Mouse (Mus musculus) neural tube, embryonic 13.5 days (tissue): ENCODE measurements around the gene Fmo5. TPM values are rescaled to one million over a fixed set of nuclear protein-coding genes. Genes with fewer than 3 reads are reported as not detected.

ENCODE experiments used
- ATAC-seq: fragments of 200-750 bp; cut with Nextera tagmentation; 2 replicates; pipeline ENCODE4 v1.8.0; 2017; ENCODE audit warnings: low read depth, mild to moderate bottlenecking, moderate TSS enrichment, moderate library complexity
- H3K27ac ChIP-seq: fragments of 300-500 bp; sonication (generic); replicated peaks from 2 replicates; pipeline ENCODE4 v1.5.1; 2015; ENCODE audit warnings: moderate library complexity, mild to moderate bottlenecking, inconsistent platforms
- H3K27me3 ChIP-seq: fragments of 300-500 bp; sonication (generic); 2 replicates; pipeline ENCODE4 v1.6.1; 2015; ENCODE audit warnings: mild to moderate bottlenecking, inconsistent platforms
- H3K36me3 ChIP-seq: fragments of 300-500 bp; sonication (generic); 2 replicates; pipeline ENCODE4 v1.6.1; 2015; ENCODE audit warnings: mild to moderate bottlenecking, inconsistent platforms
- H3K4me1 ChIP-seq: fragments of 300-500 bp; sonication (generic); replicated peaks from 2 replicates; pipeline ENCODE4 v1.6.1; 2015; ENCODE audit warnings: inconsistent platforms
- H3K4me2 ChIP-seq: fragments of 300-500 bp; sonication (generic); 2 replicates; pipeline ENCODE4 v1.6.1; 2015; ENCODE audit warnings: inconsistent platforms, mild to moderate bottlenecking, moderate library complexity
- H3K4me3 ChIP-seq: fragments of 300-500 bp; sonication (generic); 2 replicates; pipeline ENCODE4 v1.5.1; 2015; ENCODE audit warnings: mild to moderate bottlenecking, inconsistent platforms
- H3K9ac ChIP-seq: fragments of 300-500 bp; sonication (generic); 2 replicates; pipeline ENCODE4 v1.6.1; 2015; ENCODE audit warnings: moderate library complexity, mild to moderate bottlenecking, inconsistent platforms
- H3K9me3 ChIP-seq: fragments of 300-500 bp; sonication (generic); 2 replicates; pipeline ENCODE4 v1.6.1; 2016; ENCODE audit warnings: inconsistent platforms
- WGBS: fragments of 180-500 bp; shearing (Covaris S2); methylation state at CpG from one replicate; pipeline ENCODE4 v1.1.7; 2015; 5-methylcytosine and 5-hydroxymethylcytosine counted together
- polyA plus RNA-seq: library from polyadenylated mRNA; unstranded; fragments of >200 nt; fragmentation: Nextera tagmentation; extraction: Ambion mirVana; gene quantifications from 2 replicates; pipeline ENCODE4 v1.2.1, GENCODE M21; 2015

Fmo5 gene
- polyA plus RNA-seq, 1 experiment from 2014 or later: 1.2 TPM

DNA sequence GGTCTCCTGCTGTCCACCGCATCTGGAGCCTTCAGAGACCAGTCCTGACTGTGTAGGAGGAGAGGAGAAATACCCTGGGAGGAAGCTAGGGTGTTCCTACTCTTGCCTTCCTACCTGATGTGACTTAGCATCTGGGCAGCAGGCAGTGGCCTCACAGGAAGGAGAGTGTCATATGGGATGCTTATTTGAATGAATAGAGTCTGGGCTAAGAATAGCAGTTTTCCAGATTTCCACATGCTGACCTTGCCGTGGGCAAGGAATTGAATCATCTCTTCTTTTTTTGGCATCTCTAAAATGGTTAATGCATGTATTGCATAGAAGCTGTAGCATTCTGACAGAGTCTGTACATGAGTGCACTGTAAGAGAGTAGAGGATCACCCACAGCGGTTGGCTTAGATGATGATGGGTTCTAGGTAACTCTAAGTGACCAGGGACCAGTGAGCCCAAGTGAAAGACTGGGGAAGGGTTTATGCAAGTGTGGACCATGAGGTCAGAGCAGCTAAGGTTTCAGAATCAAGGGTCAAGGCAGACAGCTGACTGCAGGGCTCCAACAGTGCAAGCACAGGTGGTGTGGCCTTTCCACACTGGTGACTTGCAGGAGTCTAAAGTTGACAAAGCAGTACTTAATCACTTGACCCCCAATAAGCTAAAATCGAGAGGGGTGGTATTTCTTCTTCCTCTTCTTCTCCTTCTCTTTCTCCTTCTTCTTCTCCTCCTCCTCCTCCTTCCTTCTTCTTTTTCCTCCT is 57.9 kb downstream of the Fmo5 start:
- H3K36me3 ChIP-seq: peaks cover 16% of the 10 kb centered on the region
- H3K9me3 ChIP-seq: no peaks in the 10 kb centered on the region
- H3K4me1 ChIP-seq: peaks cover 22% of the 10 kb centered on the region
- 80% methylated on average over 4 of the region's 4 CpGs for WGBS
- H3K4me2 ChIP-seq: no peak overlapping the region
- peaks cover 34% of the 10 kb centered on the region for H3K27me3 ChIP-seq
- no peak overlapping the region for H3K27ac ChIP-seq
- no peak overlapping the region for H3K9ac ChIP-seq
- H3K4me3 ChIP-seq: no peak overlapping the region
- no peak for ATAC-seq

- WGBS: 85% methylated on average over 2 of the region's 2 CpGs
These were observed 60.7 kb downstream of the Fmo5 start for GRCm38 (mm10) chr3:97689289-97689688.

GRCm38 (mm10) chr3:97690590-97690989 is 62.0 kb downstream of the Fmo5 start:
- ATAC-seq: no peak
- peaks cover 43% of the 10 kb centered on the region for H3K36me3 ChIP-seq

More at GRCm38 (mm10) chr3:97689289-97689688, 60.7 kb downstream of the Fmo5 start:
- Histone ChIP-seq H3K27me3 (peaks cover 12% of the 10 kb centered on the region), H3K36me3 (peaks cover 30% of the 10 kb centered on the region), H3K4me1 (0 out of 2 replicates have a peak, but pooled peaks cover 5% of the 10 kb centered on the region), H3K9ac (no peak overlapping the region), H3K9me3 (no peaks in the 10 kb centered on the region), H3K27ac (no peak overlapping the region), H3K4me3 (no peak overlapping the region), H3K4me2 (no peak overlapping the region)
- no peak for ATAC-seq

DNA sequence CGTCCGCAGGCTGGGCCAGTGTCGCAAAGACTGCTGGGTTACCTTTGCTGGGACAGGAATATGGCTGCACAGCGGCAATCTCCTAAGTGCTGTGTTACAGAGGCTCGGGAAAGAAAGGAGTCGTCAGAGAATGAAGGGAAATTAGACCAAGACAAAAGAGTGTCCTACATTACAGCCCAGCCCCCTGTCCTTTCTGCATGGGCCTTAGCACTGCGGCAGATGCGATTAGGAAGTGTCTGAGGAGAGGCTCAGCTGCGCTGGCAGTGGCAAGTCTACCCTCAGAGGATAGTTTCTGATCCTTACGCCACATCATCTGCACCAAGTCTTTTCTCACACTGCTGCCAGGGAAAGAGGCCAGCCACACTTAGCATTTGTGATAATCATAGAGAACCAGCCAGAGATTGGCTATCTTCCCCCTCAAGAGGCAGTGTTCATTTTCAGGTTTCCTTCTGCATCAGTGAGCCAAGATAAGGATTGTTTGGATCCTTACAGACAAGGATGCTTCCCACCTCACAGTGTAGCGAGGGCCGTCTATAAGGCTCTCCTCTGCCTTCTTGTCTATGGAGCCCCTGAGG is 62.9 kb downstream of the Fmo5 start:
- no peak overlapping the region for H3K4me3 ChIP-seq
- H3K36me3 ChIP-seq: peaks cover 47% of the 10 kb centered on the region
- no peak overlapping the region for H3K4me2 ChIP-seq
- no peak overlapping the region for H3K27ac ChIP-seq
- 47% methylated on average over 12 of the region's 12 CpGs for WGBS
- no peak overlapping the region for H3K9ac ChIP-seq
- H3K9me3 ChIP-seq: no peaks in the 10 kb centered on the region
- 0 out of 2 replicates have a peak, but pooled peaks cover 5% of the 10 kb centered on the region for H3K4me1 ChIP-seq
- peaks cover 3% of the 10 kb centered on the region; the same call in 1 of the 2 replicates for H3K27me3 ChIP-seq
- ATAC-seq: no peak

More at GRCm38 (mm10) chr3:97690590-97690989, 62.0 kb downstream of the Fmo5 start:
- Histone ChIP-seq H3K4me3 (no peak overlapping the region), H3K9ac (no peak overlapping the region), H3K27ac (no peak overlapping the region), H3K4me2 (no peak overlapping the region), H3K4me1 (0 out of 2 replicates have a peak, but pooled peaks cover 5% of the 10 kb centered on the region), H3K9me3 (no peaks in the 10 kb centered on the region), H3K27me3 (peaks cover 8% of the 10 kb centered on the region; the same call in 1 of the 2 replicates)
- 71% methylated on average over 7 of the region's 7 CpGs for whole genome bisulfite sequencing

GRCm38 (mm10) chr3:97693806-97694205 is 65.2 kb downstream of the Fmo5 start:
- ATAC-seq: no peak
- Histone ChIP-seq H3K4me2 (no peak overlapping the region), H3K36me3 (peaks cover 47% of the 10 kb centered on the region), H3K4me1 (0 out of 2 replicates have a peak, but pooled peaks cover 5% of the 10 kb centered on the region), H3K4me3 (no peak overlapping the region), H3K9ac (no peak overlapping the region), H3K9me3 (no peaks in the 10 kb centered on the region), H3K27ac (no peak overlapping the region), H3K27me3 (no peaks in the 10 kb centered on the region)
- WGBS: 92% methylated on average over 6 of the region's 6 CpGs

DNA sequence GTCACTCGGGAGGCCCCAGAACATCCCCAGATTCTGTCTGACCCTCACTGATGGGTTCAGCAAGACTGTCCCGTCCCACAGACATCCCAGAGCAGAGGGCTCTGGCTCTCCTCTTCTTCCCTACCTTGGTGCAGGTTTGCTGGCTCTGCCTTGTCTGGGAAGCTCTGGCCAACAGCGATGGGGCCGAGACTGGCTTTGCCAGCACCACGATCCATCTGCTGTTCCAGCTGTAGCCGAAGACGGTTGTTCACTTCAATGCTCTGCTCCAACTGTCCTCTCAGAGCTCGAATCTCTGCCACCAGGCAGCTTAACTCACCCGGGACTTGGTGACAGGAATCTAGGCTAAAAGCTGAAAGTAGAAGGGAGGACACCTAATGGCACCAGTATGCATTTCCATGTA is 68.3 kb downstream of the Fmo5 start:
- H3K9me3 ChIP-seq: no peaks in the 10 kb centered on the region
- no peak overlapping the region for H3K9ac ChIP-seq
- WGBS: 91% methylated on average over 9 of the region's 9 CpGs
- H3K27me3 ChIP-seq: no peaks in the 10 kb centered on the region
- no peak for ATAC-seq
- H3K4me2 ChIP-seq: no peak overlapping the region
- no peaks in the 10 kb centered on the region for H3K4me1 ChIP-seq
- H3K36me3 ChIP-seq: peaks cover 45% of the 10 kb centered on the region
- no peak overlapping the region for H3K27ac ChIP-seq
- H3K4me3 ChIP-seq: no peak overlapping the region

- ATAC-seq: no peak
- Histone ChIP-seq H3K4me1 (no peaks in the 10 kb centered on the region), H3K27me3 (no peaks in the 10 kb centered on the region), H3K27ac (no peak overlapping the region), H3K9ac (no peak overlapping the region), H3K4me2 (no peak overlapping the region), H3K4me3 (no peak overlapping the region), H3K9me3 (no peaks in the 10 kb centered on the region), H3K36me3 (peaks cover 49% of the 10 kb centered on the region)
- 85% methylated on average over 9 of the region's 9 CpGs for WGBS
These were observed 68.7 kb downstream of the Fmo5 start for GRCm38 (mm10) chr3:97697291-97697690.

GRCm38 (mm10) chr3:97699061-97699460 is 70.5 kb downstream of the Fmo5 start:
- ATAC-seq: no peak
- Histone ChIP-seq H3K4me2 (no peak overlapping the region), H3K36me3 (peaks cover 50% of the 10 kb centered on the region), H3K9ac (no peak overlapping the region), H3K27me3 (no peaks in the 10 kb centered on the region), H3K9me3 (no peaks in the 10 kb centered on the region), H3K4me1 (no peaks in the 10 kb centered on the region), H3K27ac (no peak overlapping the region), H3K4me3 (no peak overlapping the region)
- WGBS: 76% methylated on average over 3 of the region's 3 CpGs

DNA sequence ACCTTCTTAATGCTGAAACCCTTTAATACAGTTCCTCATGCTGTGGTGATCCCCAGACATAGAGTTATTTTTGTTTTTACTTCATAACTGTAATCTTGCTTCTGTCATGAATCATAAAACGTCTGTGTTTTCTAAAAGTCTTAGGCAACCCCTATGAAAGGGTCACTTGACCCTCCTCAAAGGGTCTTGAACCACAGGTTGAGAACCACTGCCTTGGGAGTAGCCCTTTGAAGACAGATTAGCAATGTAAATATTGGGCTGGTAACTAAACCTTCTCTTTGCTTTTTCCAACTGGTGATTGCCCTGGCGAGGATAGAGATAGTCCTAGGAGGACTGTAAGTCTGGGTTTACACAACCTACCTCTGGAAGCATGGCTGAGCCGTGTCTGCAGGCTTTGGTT is 72.6 kb downstream of the Fmo5 start:
- Histone ChIP-seq H3K4me3 (no peak overlapping the region), H3K9me3 (no peaks in the 10 kb centered on the region), H3K27ac (no peak overlapping the region), H3K4me2 (no peak overlapping the region), H3K9ac (no peak overlapping the region), H3K36me3 (peaks cover 31% of the 10 kb centered on the region), H3K27me3 (no peaks in the 10 kb centered on the region), H3K4me1 (no peaks in the 10 kb centered on the region)
- no peak for ATAC-seq
- 76% methylated on average over 3 of the region's 3 CpGs for WGBS

GRCm38 (mm10) chr3:97702448-97703080 is 74.0 kb downstream of the Fmo5 start:
- Histone ChIP-seq H3K4me1 (no peaks in the 10 kb centered on the region), H3K9ac (no peak overlapping the region), H3K4me2 (no peak overlapping the region), H3K27ac (no peak overlapping the region), H3K36me3 (peaks cover 31% of the 10 kb centered on the region), H3K4me3 (no peak overlapping the region), H3K27me3 (no peaks in the 10 kb centered on the region), H3K9me3 (no peaks in the 10 kb centered on the region)
- WGBS: 95% methylated on average over 11 of the region's 11 CpGs
- no peak for ATAC-seq
